Mouse (Mus musculus) cerebellum, adult 11-12 months (tissue): Measurements from ENCODE around the gene Jmjd1c.
A peak's percentile ranks its signal among the peaks of the same experiment; 100 is the strongest.

Experiments
- DNase-seq: peaks from one replicate; pipeline ENCODE4 v3.0.0; 2022

Gene Jmjd1c

GRCm38 (mm10) chr10:67072600-67072999 is 23.3 kb upstream of the Jmjd1c start:
- DNase-seq = no peak

DNA sequence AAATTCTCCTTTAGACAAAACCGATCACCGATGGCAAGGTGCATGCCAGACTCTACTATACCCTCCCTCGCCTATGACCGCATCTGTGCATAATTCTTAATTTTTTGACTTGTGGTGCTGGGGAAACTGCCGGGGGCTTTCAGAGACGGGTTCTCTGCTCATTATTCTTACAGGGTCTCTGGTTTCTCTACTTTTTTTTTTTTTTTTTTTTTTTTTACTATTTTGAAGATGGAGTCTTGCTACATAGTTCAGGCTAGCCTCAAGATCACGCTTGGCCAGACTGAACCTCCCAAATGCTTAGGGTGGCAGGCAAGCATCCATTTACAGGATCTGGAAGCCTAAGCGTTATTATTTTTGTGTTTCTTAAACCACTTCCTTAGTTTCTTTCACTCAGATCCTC is 22.3 kb upstream of the Jmjd1c start:
- no peak for DNase-seq

DNA sequence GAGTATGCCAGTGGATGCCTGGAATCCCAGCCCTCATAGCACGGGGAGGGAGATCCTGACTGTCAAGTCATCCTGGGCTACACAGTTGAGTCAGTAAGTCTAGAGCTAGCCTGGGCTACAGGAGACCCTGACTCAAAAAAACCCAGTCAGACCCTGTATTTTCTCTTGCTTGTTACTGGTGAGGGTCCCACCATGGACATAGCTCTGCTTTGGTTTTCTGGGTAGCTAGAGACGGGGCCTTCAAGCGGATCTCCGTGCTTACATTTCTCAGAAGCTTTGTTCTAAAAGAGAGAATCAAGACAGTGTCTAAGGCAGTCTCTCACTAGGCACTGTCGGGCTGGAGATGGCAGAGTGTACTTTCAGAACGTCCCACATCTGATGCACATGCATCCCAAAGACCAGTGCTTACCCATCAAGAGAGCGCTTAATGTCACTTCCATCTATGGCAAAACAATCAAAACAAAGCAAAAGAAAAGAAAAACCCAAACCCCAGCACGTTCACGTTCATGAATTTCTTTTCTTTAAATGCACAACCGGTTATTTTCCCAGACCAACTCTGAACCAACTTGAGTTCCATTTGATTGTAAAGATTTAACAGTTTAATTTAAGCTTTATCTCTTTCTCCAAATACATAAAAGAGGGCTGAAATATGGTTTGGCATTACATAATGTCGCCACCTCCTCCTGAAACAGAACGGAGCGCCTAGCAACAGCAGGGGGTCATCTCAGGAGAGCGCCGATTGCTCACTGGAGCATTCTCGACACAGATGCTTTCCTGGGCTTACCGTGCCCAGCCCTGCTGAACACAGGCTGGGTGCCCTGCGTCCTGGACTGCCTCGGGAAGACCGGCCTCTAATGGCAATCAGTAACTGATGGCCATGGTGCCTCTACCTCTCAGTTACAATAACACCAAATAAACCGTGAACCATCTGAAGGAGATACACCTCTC is 19.7 kb upstream of the Jmjd1c start:
- peak; percentile 95 for DNase-seq

DNA sequence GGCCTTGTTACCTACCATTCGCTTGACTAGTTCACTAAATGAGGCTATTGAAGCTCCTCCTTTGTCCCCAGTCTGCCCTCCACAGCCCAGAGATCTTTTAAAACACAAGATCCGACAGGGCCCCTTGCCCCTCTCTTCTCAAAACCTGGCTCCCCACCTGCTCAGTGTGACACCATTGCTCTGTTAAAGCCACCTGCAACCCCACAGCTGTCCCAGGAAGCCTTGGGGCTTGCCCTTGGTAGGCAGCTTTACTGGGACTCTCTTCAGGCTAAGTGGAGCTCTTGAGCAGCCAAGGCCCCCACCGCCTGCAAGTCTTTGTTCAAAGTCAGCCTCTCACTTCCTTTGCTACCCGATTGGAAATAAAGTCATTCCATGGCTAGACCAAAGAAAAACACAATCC is 16.9 kb upstream of the Jmjd1c start:
- no peak for DNase-seq

DNA sequence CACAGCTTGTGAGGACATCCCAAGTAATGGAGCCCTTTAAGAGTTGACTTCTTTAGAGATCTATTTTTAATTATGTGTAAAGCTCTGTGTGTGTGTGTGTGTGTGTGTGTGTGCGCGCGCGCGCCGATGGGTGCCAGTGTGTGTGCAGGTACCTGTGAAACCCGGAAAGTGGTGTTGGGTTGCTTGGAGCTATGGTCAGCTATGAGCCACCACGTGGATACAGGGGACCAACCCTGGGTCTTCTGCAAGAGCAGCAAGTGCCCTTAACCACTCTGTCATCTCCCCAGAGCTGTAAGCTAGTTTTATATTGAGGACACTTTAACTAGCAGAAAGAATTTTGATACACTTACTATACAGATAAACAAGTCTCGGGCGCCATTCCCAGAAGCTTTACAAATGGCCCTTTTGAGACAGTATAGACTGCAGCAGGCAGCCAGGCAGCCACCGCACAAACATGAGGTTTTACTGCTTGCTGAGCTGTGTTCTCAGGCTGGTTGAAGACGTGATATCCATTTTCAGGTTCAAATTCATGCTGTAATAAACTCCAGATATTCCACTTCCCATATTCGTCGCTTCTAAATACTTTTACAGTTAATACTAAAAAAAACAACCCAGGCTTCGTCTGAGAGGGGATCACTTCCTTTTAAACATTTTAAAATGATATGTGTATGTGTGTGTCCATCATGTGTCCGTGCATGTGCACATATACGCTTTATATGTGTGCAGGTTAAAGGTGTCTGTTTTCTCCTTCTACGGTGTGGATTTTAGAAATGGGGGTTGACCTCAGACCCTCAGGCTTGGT is 14.5 kb upstream of the Jmjd1c start:
- DNase-seq = no peak

DNA sequence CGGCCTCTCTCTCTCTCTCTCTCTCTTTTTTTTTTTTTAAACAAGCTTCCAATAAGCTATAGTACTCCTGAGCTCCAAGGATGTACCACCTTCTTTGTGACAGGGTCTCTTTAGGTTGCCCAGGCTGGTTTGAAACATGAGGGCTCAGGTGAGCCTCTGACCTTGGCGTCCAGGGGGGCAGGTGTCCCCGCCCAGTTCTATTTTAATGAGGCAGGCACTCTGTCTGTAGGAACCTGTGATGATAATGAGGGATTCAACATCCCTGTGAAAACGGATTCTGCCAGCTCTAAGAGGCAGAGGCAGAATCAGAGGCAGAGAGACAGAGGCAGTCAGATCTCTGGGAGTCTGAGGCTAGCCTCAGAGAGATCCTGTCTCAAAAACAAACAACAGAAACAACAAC is 13.4 kb upstream of the Jmjd1c start:
- no peak for DNase-seq

- DNase-seq = peak; percentile 94
These were observed 12.3 kb upstream of the Jmjd1c start for GRCm38 (mm10) chr10:67083446-67084166.

- peak; percentile 90 for DNase-seq
These were observed 10.8 kb upstream of the Jmjd1c start for GRCm38 (mm10) chr10:67085124-67085523.

DNA sequence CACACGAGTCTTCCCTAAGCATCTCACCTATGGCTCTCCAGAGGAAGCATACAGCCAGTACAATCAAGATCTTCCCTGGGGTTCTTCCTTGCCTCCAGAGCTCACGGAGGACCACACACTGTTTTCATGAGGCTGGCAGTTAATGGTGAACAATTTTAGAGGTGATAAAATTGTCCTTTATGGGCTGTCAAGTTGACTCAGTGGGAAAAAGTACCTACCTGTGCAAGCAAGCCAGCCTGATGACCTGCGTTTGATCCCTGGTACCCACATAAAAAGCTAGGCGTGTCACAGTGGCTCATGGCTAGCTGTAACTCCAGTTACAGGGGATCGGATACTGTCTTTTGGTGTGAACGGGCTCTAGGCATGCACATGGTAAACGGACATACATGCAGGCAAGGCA is 10.0 kb upstream of the Jmjd1c start:
- DNase-seq = no peak

DNA sequence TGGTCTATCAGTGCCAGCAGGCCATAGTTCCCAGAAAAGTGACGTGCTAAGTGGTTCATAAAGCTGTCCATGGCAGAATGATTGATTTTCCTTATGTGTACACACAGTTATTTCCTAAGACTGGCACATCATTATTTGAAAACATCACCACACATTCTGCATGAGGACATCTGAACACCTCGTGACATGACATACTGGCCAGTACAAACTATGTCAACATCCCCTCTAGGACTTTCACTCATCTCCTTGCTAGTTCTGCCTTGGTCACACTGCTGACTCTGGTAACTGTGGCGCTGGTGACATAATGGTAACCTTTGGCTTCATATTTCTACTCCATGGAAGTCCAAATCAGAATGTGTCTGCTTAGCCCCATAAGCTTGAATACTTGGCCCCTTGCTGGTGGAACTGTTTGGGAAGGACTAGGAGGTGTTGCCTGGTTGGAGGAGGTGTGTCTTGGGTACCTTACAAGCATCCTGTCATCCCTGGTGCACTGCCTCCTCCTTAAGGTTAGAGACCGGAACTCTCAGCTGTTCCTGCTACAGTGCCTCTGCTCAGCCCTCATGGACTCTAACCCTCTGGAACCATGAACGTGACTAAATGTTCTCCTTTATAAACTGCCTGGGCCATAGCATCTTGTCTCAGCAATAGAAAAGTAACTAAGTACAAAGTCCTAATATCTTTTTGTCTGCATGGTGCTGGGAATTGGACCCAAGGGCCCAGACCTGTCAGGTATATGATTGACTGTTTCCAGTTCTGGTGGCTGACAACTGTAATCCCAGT is 8.3 kb upstream of the Jmjd1c start:
- no peak for DNase-seq

DNA sequence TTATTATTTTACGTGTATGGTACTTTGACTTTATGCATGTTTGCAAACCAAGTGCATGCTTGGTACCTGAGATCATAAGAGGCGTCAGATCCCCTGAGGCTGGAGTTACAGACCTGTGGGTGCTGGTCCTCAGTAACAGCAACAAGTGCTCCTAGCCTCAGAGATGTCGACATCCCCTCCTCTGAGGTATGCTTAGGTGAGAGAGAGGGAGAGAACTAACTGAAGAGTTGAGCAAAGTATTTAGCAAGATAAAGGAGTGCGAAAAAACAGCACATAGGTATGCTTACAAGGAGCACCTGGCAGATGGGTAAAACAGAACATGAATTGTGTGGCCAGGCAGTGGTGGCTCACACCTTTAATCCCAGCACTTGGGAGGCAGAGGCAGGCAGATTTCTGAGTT is 5.3 kb upstream of the Jmjd1c start:
- DNase-seq = no peak

- no peak for DNase-seq
These were observed 1.0 kb upstream of the Jmjd1c start for GRCm38 (mm10) chr10:67094922-67095321.

- DNase-seq = peak; percentile 82
These were observed 904 bp downstream of the Jmjd1c start, which contains the start of gene Reep3 for GRCm38 (mm10) chr10:67096621-67097436. Gene Reep3, minus strand, starts transcription at chr10:67096945.

GRCm38 (mm10) chr10:67097437-67098150 is 1.7 kb downstream of the Jmjd1c start:
- DNase-seq = no peak

GRCm38 (mm10) chr10:67098408-67099050 is 2.6 kb downstream of the Jmjd1c start:
- no peak for DNase-seq

- DNase-seq = no peak
These were observed 3.4 kb downstream of the Jmjd1c start for GRCm38 (mm10) chr10:67099183-67099929.

GRCm38 (mm10) chr10:67100011-67100661 is 4.2 kb downstream of the Jmjd1c start:
- DNase-seq = no peak

GRCm38 (mm10) chr10:67100831-67101251 is 4.9 kb downstream of the Jmjd1c start:
- DNase-seq = peak; percentile 65

- no peak for DNase-seq
These were observed 8.6 kb downstream of the Jmjd1c start for GRCm38 (mm10) chr10:67104543-67104942.
